9 mouse cellular contexts compared by ENCODE assay signal in genomic region chr17:26537722-26538471, GRCm38 (mm10). TPM values are rescaled to one million over a fixed set of nuclear protein-coding genes. Genes with fewer than 3 reads are reported as not detected.
DNase-seq lines count a peak whose midpoint lies in the region; ATAC-seq and TF ChIP-seq lines count a peak whose summit lies in the region.
"Had no signal": no experiment of that assay in that cellular context is flagged by ENCODE, and none has a peak within 500 bp of the region (broad histone marks: within the 10 kb centered on the region; RNA-seq: fewer than 3 reads in every experiment).

No protein-coding gene starts in this region.

- peaks cover 29% of the 10 kb centered on the region for H3K4me1 ChIP-seq in heart, embryonic 10.5 days
- peaks cover 19 to 55% of the 10 kb centered on the region in 2 experiments for H3K4me1 ChIP-seq in CH12.LX (ENCODE audit: control insufficient read depth in 1 of 2, insufficient read depth in 2 of 2)
- H3K4me1 ChIP-seq in heart, embryonic 14.5 days (ENCODE audit: control insufficient read depth in 2 of 2, insufficient read depth in 2 of 2, low read length in 2 of 2), result peaks cover 13 to 16% of the 10 kb centered on the region in 2 experiments

- no peaks in the 10 kb centered on the region for H3K9me3 ChIP-seq in heart, embryonic 10.5 days
- H3K9me3 ChIP-seq in CH12.LX (replicated peaks; ENCODE audit: low read length), result no peaks in the 10 kb centered on the region
- H3K9me3 ChIP-seq in heart, embryonic 14.5 days (ENCODE audit: control insufficient read depth, low read length), result no peaks in the 10 kb centered on the region

- peak; percentile 86 for DNase-seq in heart, embryonic 10.5 days (ENCODE audit: low spot score)
- no peak for DNase-seq in heart, postnatal 14 days
- DNase-seq in CH12.LX (ENCODE audit: extremely low read depth), result peak; percentile 94
- peak; percentile 69 for DNase-seq in lung, postnatal 36 days
- no peak for DNase-seq in cerebellum, adult 8-10 months
- no peak for DNase-seq in gastrocnemius, postnatal 36 days

- no peaks in the 10 kb centered on the region for H3K27me3 ChIP-seq in heart, embryonic 10.5 days (ENCODE audit: insufficient read depth, poor library complexity, severe bottlenecking)
- H3K27me3 ChIP-seq in CH12.LX (replicated peaks), result no peaks in the 10 kb centered on the region
- no peaks in the 10 kb centered on the region for H3K27me3 ChIP-seq in heart, embryonic 14.5 days (ENCODE audit: control insufficient read depth, insufficient read depth, low read length)

- H3K27ac ChIP-seq in heart, embryonic 10.5 days, result peak overlapping the region; percentile 29; the same call in 1 of the 2 replicates
- H3K27ac ChIP-seq in CH12.LX (ENCODE audit: insufficient read depth, low read depth), result no peak overlapping the region
- no peak overlapping the region; a peak in 1 of 4 replicates for H3K27ac ChIP-seq in heart, embryonic 14.5 days (replicated peaks in 1 of 2; ENCODE audit: control insufficient read depth in 1 of 2, insufficient read depth in 1 of 2, low read depth in 2 of 2, low read length in 2 of 2)

- no peak for TF ChIP-seq EP300 in CH12.LX (IDR thresholded peaks at IDR 0.05; ENCODE audit: low read length)

- peak; percentile 73 for TF ChIP-seq POLR2A in CH12.LX (IDR thresholded peaks at IDR 0.05; ENCODE audit: low read depth, low read length)

- 41% methylated on average over 6 of the region's 6 CpGs for WGBS in heart, embryonic 10.5 days
- WGBS in heart, embryonic 14.5 days, result 32% methylated on average over 6 of the region's 6 CpGs

- no peaks in the 10 kb centered on the region for H3K36me3 ChIP-seq in heart, embryonic 10.5 days
- H3K36me3 ChIP-seq in CH12.LX (replicated peaks in 1 of 2; ENCODE audit: control insufficient read depth in 1 of 2, insufficient read depth in 1 of 2, low read length in 1 of 2), result no peaks in the 10 kb centered on the region
- H3K36me3 ChIP-seq in heart, embryonic 14.5 days (ENCODE audit: control insufficient read depth, insufficient read depth, low read length), result no peaks in the 10 kb centered on the region

- peak overlapping the region; percentile 95 for H3K4me2 ChIP-seq in CH12.LX (ENCODE audit: insufficient read depth, low read depth, poor library complexity, severe bottlenecking)
- peak overlapping the region; percentile 21; the same call in 1 of the 2 replicates for H3K4me2 ChIP-seq in heart, embryonic 14.5 days (ENCODE audit: low read length)

- dilution Hi-C loops in CH12.LX (cut with MboI; ENCODE audit: extremely low pct_ligation_motif_present, extremely low pct_unique_long_range_greater_than_20kb, low sequenced_read_pairs), result no loop called here

- no peaks in the 10 kb centered on the region for H3K79me2 ChIP-seq in CH12.LX (replicated peaks; ENCODE audit: control insufficient read depth, extremely low read depth, insufficient read depth, poor library complexity, severe bottlenecking)

- ATAC-seq in heart, embryonic 14.5 days (ENCODE audit: insufficient number of reproducible peaks, insufficient read depth, low FRiP score, low read depth), result no peak
- no peak for ATAC-seq in frontal cortex, adult (ENCODE audit: low TSS enrichment)

- in situ Hi-C loops in CH12.LX (cut with MboI; ENCODE audit: low pct_ligation_motif_present, low pct_unique_long_range_greater_than_20kb, low sequenced_read_pairs), result no loop called here

- no peak for TF ChIP-seq CTCF in CH12.LX (conservative IDR thresholded peaks at IDR 0.05 in 1 of 2, IDR thresholded peaks at IDR 0.05 in 1 of 2; ENCODE audit: low read depth in 2 of 2, low read length in 2 of 2)

- no peak for TF ChIP-seq RAD21 in CH12.LX (IDR thresholded peaks at IDR 0.05; ENCODE audit: low read depth, low read length)

- peak overlapping the region; percentile 88 for H3K9ac ChIP-seq in CH12.LX (ENCODE audit: insufficient read depth, low read depth)
- H3K9ac ChIP-seq in heart, embryonic 14.5 days (ENCODE audit: low read length), result no peak overlapping the region

- no peak overlapping the region; the same call in 1 of the 2 replicates for H3K4me3 ChIP-seq in heart, embryonic 10.5 days
- peak overlapping the region; percentile 58 to 90 (median 60) for H3K4me3 ChIP-seq in CH12.LX (replicated peaks in 1 of 3; ENCODE audit: low read depth in 2 of 3, low read length in 2 of 3, poor library complexity in 1 of 3)
- H3K4me3 ChIP-seq in heart, embryonic 14.5 days (ENCODE audit: control insufficient read depth in 1 of 2, insufficient read depth in 1 of 2, low read depth in 1 of 2, low read length in 2 of 2), result no peak overlapping the region
- H3K4me3 ChIP-seq: erythroblast, embryonic 14.5 days had no signal

- intact Hi-C loops in heart, postnatal 14 days (cut with DNase I), result no loop called here
- intact Hi-C loops in gastrocnemius, postnatal 36 days (cut with DNase I), result no loop called here

TF ChIP-seq in CH12.LX, 34 proteins besides CTCF, POLR2A, EP300 and RAD21:
- TF ChIP-seq ZKSCAN1 (IDR thresholded peaks at IDR 0.05; ENCODE audit: borderline replicate concordance, low read depth, low read length) (no peak), MAFK (IDR thresholded peaks at IDR 0.05; ENCODE audit: insufficient replicate concordance, low read length) (no peak), SIN3A (IDR thresholded peaks at IDR 0.05; ENCODE audit: low read length) (peak; percentile 79), UBTF (IDR thresholded peaks at IDR 0.05; ENCODE audit: low read depth, low read length) (no peak), JUND (conservative IDR thresholded peaks at IDR 0.05; ENCODE audit: low read depth, low read length) (peak; percentile 88), GABPA (IDR thresholded peaks at IDR 0.05; ENCODE audit: insufficient replicate concordance, low read depth, low read length) (no peak), USF2 (conservative IDR thresholded peaks at IDR 0.05; ENCODE audit: low read depth, low read length) (no peak), MYC (IDR thresholded peaks at IDR 0.05; ENCODE audit: low read depth, low read length) (no peak), ZNF384 (IDR thresholded peaks at IDR 0.05; ENCODE audit: low read depth, low read length) (no peak), ETS1 (conservative IDR thresholded peaks at IDR 0.05; ENCODE audit: low read depth, low read length) (peak; percentile 68), ZC3H11A (IDR thresholded peaks at IDR 0.05; ENCODE audit: low read depth, low read length) (no peak), BHLHE40 (IDR thresholded peaks at IDR 0.05; ENCODE audit: low read depth, low read length) (no peak), USF1 (IDR thresholded peaks at IDR 0.05; ENCODE audit: low read depth, low read length) (no peak), NRF1 (IDR thresholded peaks at IDR 0.05; ENCODE audit: low read depth, low read length) (no peak), JUN (IDR thresholded peaks at IDR 0.05; ENCODE audit: insufficient read depth, low read depth, low read length) (peak; percentile 88), ELF1 (IDR thresholded peaks at IDR 0.05; ENCODE audit: low read depth, low read length) (peak; percentile 98), MXI1 (IDR thresholded peaks at IDR 0.05; ENCODE audit: low read depth, low read length) (no peak), TCF12 (IDR thresholded peaks at IDR 0.05; ENCODE audit: low read depth, low read length) (0 out of 2 replicates have a peak, but pooled peaks have one; percentile 25), PAX5 (IDR thresholded peaks at IDR 0.05; ENCODE audit: low read length) (no peak), POLR2AphosphoS2 (IDR thresholded peaks at IDR 0.05; ENCODE audit: low read depth, low read length) (no peak), TBP (conservative IDR thresholded peaks at IDR 0.05; ENCODE audit: low read depth, low read length) (peak; percentile 90), CHD2 (IDR thresholded peaks at IDR 0.05; ENCODE audit: low read length) (no peak), MEF2A (IDR thresholded peaks at IDR 0.05; ENCODE audit: borderline replicate concordance, low read depth, low read length) (no peak), NELFE (IDR thresholded peaks at IDR 0.05; ENCODE audit: low read depth, low read length) (peak; percentile 63; the same call in 1 of the 2 replicates), HCFC1 (IDR thresholded peaks at IDR 0.05; ENCODE audit: low read depth, low read length) (peak; percentile 74), RCOR1 (conservative IDR thresholded peaks at IDR 0.05; ENCODE audit: low read depth, low read length) (no peak), MAZ (IDR thresholded peaks at IDR 0.05; ENCODE audit: low read depth, low read length) (peak; percentile 94), KAT2A (IDR thresholded peaks at IDR 0.05; ENCODE audit: insufficient replicate concordance, low read length) (no peak), ZMIZ1 (IDR thresholded peaks at IDR 0.05; ENCODE audit: low read depth, low read length) (no peak), SMC3 (IDR thresholded peaks at IDR 0.05; ENCODE audit: low read depth, low read length) (no peak), IRF4 (IDR thresholded peaks at IDR 0.05; ENCODE audit: low read depth, low read length) (peak; percentile 19; the same call in 1 of the 2 replicates), MAX (IDR thresholded peaks at IDR 0.05; ENCODE audit: low read length) (no peak), CHD1 (IDR thresholded peaks at IDR 0.05; ENCODE audit: low read depth, low read length) (no peak), E2F4 (IDR thresholded peaks at IDR 0.05; ENCODE audit: insufficient replicate concordance, low read depth, low read length) (no peak)

RNA-seq across cellular contexts. Expression of gene Ergic1, which starts 23.4 kb away (rescaled TPM):
- 130 and 150 TPM in 2 replicates for polyA plus RNA-seq in heart, embryonic 10.5 days (2016; fragmentation: Nextera tagmentation; extraction: Ambion mirVana)
- total RNA-seq in heart, postnatal 14 days (2021), result 10 to 100 TPM; 51.1 to 59.5 TPM
- total RNA-seq in CH12.LX (2012; rRNA removed) (129 and 131 TPM in 2 replicates), CH12.LX (2014; rRNA removed) (89.5 and 93.5 TPM in 2 replicates)
- 111 and 142 TPM in 2 replicates for polyA plus RNA-seq in CH12.LX (2012; ENCODE audit: insufficient read length, low read depth)
- 120 and 121 TPM in 2 replicates for polyA plus RNA-seq in heart, embryonic 14.5 days (2014; fragmentation: Nextera tagmentation; extraction: Ambion mirVana)
- total RNA-seq in gastrocnemius, postnatal 36 days (2021), result 10 to 100 TPM; 47.2 to 51.5 TPM

RNA-seq across cellular contexts. Expression of gene Dusp1, which starts 24.0 kb away (rescaled TPM):
- 28.8 and 31.5 TPM in 2 replicates for polyA plus RNA-seq in heart, embryonic 10.5 days (2016; fragmentation: Nextera tagmentation; extraction: Ambion mirVana)
- 10 to 100 TPM; 91.2 to 99.6 TPM for total RNA-seq in heart, postnatal 14 days (2021)
- total RNA-seq in CH12.LX (2012; rRNA removed) (3.5 and 5.6 TPM in 2 replicates), CH12.LX (2014; rRNA removed) (2.6 and 3.5 TPM in 2 replicates)
- polyA plus RNA-seq in CH12.LX (2012; ENCODE audit: insufficient read length, low read depth), result 8.6 and 9.9 TPM in 2 replicates
- polyA plus RNA-seq in heart, embryonic 14.5 days (2014; fragmentation: Nextera tagmentation; extraction: Ambion mirVana), result 30.2 and 36.9 TPM in 2 replicates
- 100 to 1,000 TPM in 1 of 2 experiments, 10 to 100 TPM in 1; 74.6 to 112 TPM for total RNA-seq in gastrocnemius, postnatal 36 days (2021)

Comparison
In these comparisons a context has a peak if more than half of its experiments do, and no peak if none do; other contexts are left out.
1. DNase-seq: peak in heart, embryonic 10.5 days (single experiment), CH12.LX (single experiment) and lung, postnatal 36 days (single experiment); none in heart, postnatal 14 days (0 of 2), cerebellum, adult 8-10 months (single experiment) and gastrocnemius, postnatal 36 days (0 of 2).
2. H3K4me3 ChIP-seq: peak in CH12.LX (3 of 3); none in heart, embryonic 10.5 days (single experiment) and heart, embryonic 14.5 days (0 of 2).
3. RNA of gene Dusp1, which starts 24.0 kb away (total RNA-seq): 74.6 to 112 TPM in gastrocnemius, postnatal 36 days and 91.2 to 99.6 TPM in heart, postnatal 14 days; 2.6 to 5.6 TPM in CH12.LX; every median in the first group is over 10 times any median in the second.